Mouse (Mus musculus) cortical plate, adult 2 months (tissue): Measurements from ENCODE around the gene Cyp2d40.

Source experiments
- CTCF ChIP-seq: fragments of 200-500 bp; IDR thresholded peaks from 2 replicates; pipeline ENCODE4 v1.5.1; 2011; ENCODE audit warnings: mild to moderate bottlenecking, control low read depth, low read length; ENCODE audit not compliant: insufficient read depth; ENCODE audit errors: extremely low read depth
- POLR2A ChIP-seq: fragments of 200-500 bp; IDR thresholded peaks from 2 replicates; pipeline ENCODE4 v1.6.1; 2011; ENCODE audit warnings: mild to moderate bottlenecking, low read length, control low read depth; ENCODE audit not compliant: insufficient read depth; ENCODE audit errors: extremely low read depth

- TF ChIP-seq CTCF (no peak), POLR2A (no peak)
Observed at GRCm38 (mm10) chr15:82784581-82784980, 20.6 kb upstream of the Cyp2d40 start.
